Comparison of ENCODE assay signal across 8 mouse cellular contexts in genomic region chr9:63941747-63942607, GRCm38 (mm10).
A peak's percentile ranks its signal among the peaks of the same experiment; 100 is the strongest.
DNase-seq lines count a peak whose midpoint lies in the region; ATAC-seq lines count a peak whose summit lies in the region.

No protein-coding gene starts in this region.

- no peaks in the 10 kb centered on the region for H3K9me3 ChIP-seq in forebrain, embryonic 16.5 days (ENCODE audit: control insufficient read depth, low read length)
- no peaks in the 10 kb centered on the region for H3K9me3 ChIP-seq in intestine, embryonic 14.5 days (ENCODE audit: control insufficient read depth, low read length)
- no peaks in the 10 kb centered on the region for H3K9me3 ChIP-seq in midbrain, embryonic 16.5 days (replicated peaks; ENCODE audit: control insufficient read depth, low read length, poor library complexity, severe bottlenecking)

- peak; percentile 45 for ATAC-seq in forebrain, embryonic 16.5 days
- peak; percentile 90 for ATAC-seq in intestine, embryonic 14.5 days (replicated peaks; ENCODE audit: low FRiP score, low TSS enrichment, low read depth)
- peak; percentile 64; the same call in 1 of the 2 replicates for ATAC-seq in midbrain, embryonic 16.5 days
- ATAC-seq in frontal cortex, adult (ENCODE audit: low TSS enrichment): no peak

- no peaks in the 10 kb centered on the region for H3K27me3 ChIP-seq in forebrain, embryonic 16.5 days (replicated peaks; ENCODE audit: control insufficient read depth, insufficient read depth, low read length)
- no peaks in the 10 kb centered on the region for H3K27me3 ChIP-seq in intestine, embryonic 14.5 days (replicated peaks; ENCODE audit: control insufficient read depth, insufficient read depth, low read length)
- H3K27me3 ChIP-seq in midbrain, embryonic 16.5 days (ENCODE audit: control insufficient read depth, insufficient read depth, low read depth, low read length): no peaks in the 10 kb centered on the region

- H3K4me1 ChIP-seq in forebrain, embryonic 16.5 days (replicated peaks; ENCODE audit: control insufficient read depth, insufficient read depth, low read length): peaks cover 5% of the 10 kb centered on the region
- H3K4me1 ChIP-seq in intestine, embryonic 14.5 days (replicated peaks; ENCODE audit: control insufficient read depth, insufficient read depth, low read length): peaks cover 10% of the 10 kb centered on the region
- peaks cover 11% of the 10 kb centered on the region; the same call in 1 of the 2 replicates for H3K4me1 ChIP-seq in midbrain, embryonic 16.5 days (ENCODE audit: control insufficient read depth, insufficient read depth, low read length)

- no peak overlapping the region for H3K27ac ChIP-seq in forebrain, embryonic 16.5 days (ENCODE audit: low read length)
- peak overlapping the region; percentile 34 for H3K27ac ChIP-seq in intestine, embryonic 14.5 days (ENCODE audit: low read depth)
- H3K27ac ChIP-seq in midbrain, embryonic 16.5 days (ENCODE audit: low read length): peak overlapping the region; percentile 69

- H3K4me2 ChIP-seq in forebrain, embryonic 16.5 days (ENCODE audit: low read length): no peak overlapping the region
- H3K4me2 ChIP-seq in intestine, embryonic 14.5 days (ENCODE audit: low read length): no peak overlapping the region
- H3K4me2 ChIP-seq in midbrain, embryonic 16.5 days (ENCODE audit: low read length): no peak overlapping the region

- DNase-seq in 3134 (ENCODE audit: extremely low read depth, insufficient read length, low spot score): peak; percentile 93
- peak; percentile 88 for DNase-seq in NIH3T3 (ENCODE audit: low read depth)
- DNase-seq in intestine, embryonic 14.5 days (ENCODE audit: low spot score): peak; percentile 67
- no peak for DNase-seq in cerebellum, adult 8-10 months
- no peak for DNase-seq in kidney, adult 18-20 months

- no peak overlapping the region for H3K4me3 ChIP-seq in forebrain, embryonic 16.5 days (replicated peaks; ENCODE audit: low read length)
- no peak overlapping the region for H3K4me3 ChIP-seq in intestine, embryonic 14.5 days (ENCODE audit: low read depth, low read length)
- no peak overlapping the region for H3K4me3 ChIP-seq in midbrain, embryonic 16.5 days (ENCODE audit: low read depth, low read length)

- WGBS in forebrain, embryonic 16.5 days: 74% methylated on average over 12 of the region's 12 CpGs
- WGBS in intestine, embryonic 14.5 days: 46% methylated on average over 12 of the region's 12 CpGs
- 72% methylated on average over 12 of the region's 12 CpGs for WGBS in midbrain, embryonic 16.5 days

- H3K9ac ChIP-seq in forebrain, embryonic 16.5 days (replicated peaks; ENCODE audit: low read depth, low read length): no peak overlapping the region
- H3K9ac ChIP-seq in intestine, embryonic 14.5 days (ENCODE audit: low read length): 0 out of 2 replicates have a peak overlapping the region, but pooled peaks have one; percentile 2
- H3K9ac ChIP-seq in midbrain, embryonic 16.5 days (ENCODE audit: low read depth, low read length): peak overlapping the region; percentile 2; the same call in 1 of the 2 replicates

- no peaks in the 10 kb centered on the region for H3K36me3 ChIP-seq in forebrain, embryonic 16.5 days (ENCODE audit: control insufficient read depth, insufficient read depth)
- H3K36me3 ChIP-seq in intestine, embryonic 14.5 days (ENCODE audit: control insufficient read depth, insufficient read depth, low read length): no peaks in the 10 kb centered on the region
- no peaks in the 10 kb centered on the region for H3K36me3 ChIP-seq in midbrain, embryonic 16.5 days (ENCODE audit: control insufficient read depth, insufficient read depth, low read length)

Comparison
In these comparisons a context has a peak if more than half of its experiments do, and no peak if none do; other contexts are left out.
1. DNase-seq: peak in 3134 (single experiment), NIH3T3 (single experiment) and intestine, embryonic 14.5 days (single experiment); none in cerebellum, adult 8-10 months (single experiment) and kidney, adult 18-20 months (single experiment).